Mouse (Mus musculus): ENCODE data around the gene Cdca3. TPM values are rescaled to one million over a fixed set of nuclear protein-coding genes. Genes with fewer than 3 reads are reported as not detected.
"Not testable (repeated sequence)": the region's sequence is repeated elsewhere in the genome, so short reads cannot be mapped to it uniquely, and the experiment has no call there.

Gene Cdca3
- polyA plus RNA-seq, 1 experiment from 2014 or later: 16.9 TPM

GRCm38 (mm10) chr6:124822049-124822448 lies 7.3 kb upstream of the Cdca3 start:
- no peak overlapping the region for H3K9ac ChIP-seq (replicated peaks; ENCODE audit: low read depth, low read length)
- H3K4me1 ChIP-seq (ENCODE audit: control insufficient read depth, insufficient read depth, low read length): no peaks in the 10 kb centered on the region
- no peak overlapping the region for H3K27ac ChIP-seq (ENCODE audit: low read depth, low read length)
- H3K4me2 ChIP-seq (ENCODE audit: low read depth, low read length): no peak overlapping the region
- H3K27me3 ChIP-seq (ENCODE audit: control insufficient read depth, insufficient read depth, low read length): no peaks in the 10 kb centered on the region
- over 99% methylated on average over 4 of the region's 4 CpGs for WGBS
- H3K36me3 ChIP-seq (ENCODE audit: control insufficient read depth, insufficient read depth, low read length): peaks cover 88% of the 10 kb centered on the region
- no peak overlapping the region for H3K4me3 ChIP-seq (ENCODE audit: low read depth, low read length)
- H3K9me3 ChIP-seq (ENCODE audit: control insufficient read depth, low read length): no peaks in the 10 kb centered on the region
- ATAC-seq (ENCODE audit: low read depth): no peak

- H3K4me1 ChIP-seq (ENCODE audit: control insufficient read depth, insufficient read depth, low read length): peaks cover 16% of the 10 kb centered on the region
- peak overlapping the region; percentile 51 for H3K9ac ChIP-seq (replicated peaks; ENCODE audit: low read depth, low read length)
- ATAC-seq (ENCODE audit: low read depth): no peak
- no peaks in the 10 kb centered on the region for H3K9me3 ChIP-seq (ENCODE audit: control insufficient read depth, low read length)
- H3K36me3 ChIP-seq (ENCODE audit: control insufficient read depth, insufficient read depth, low read length): peaks cover 29% of the 10 kb centered on the region
- WGBS: 22% methylated on average over 10 of the region's 10 CpGs
- H3K27me3 ChIP-seq (ENCODE audit: control insufficient read depth, insufficient read depth, low read length): no peaks in the 10 kb centered on the region
- H3K4me2 ChIP-seq (ENCODE audit: low read depth, low read length): peak overlapping the region; percentile 65
- peak overlapping the region; percentile 2; the same call in 1 of the 2 replicates for H3K27ac ChIP-seq (ENCODE audit: low read depth, low read length)
- H3K4me3 ChIP-seq (ENCODE audit: low read depth, low read length): peak overlapping the region; percentile 47
Measured at GRCm38 (mm10) chr6:124828101-124828592, 1.2 kb upstream of the Cdca3 start.

GRCm38 (mm10) chr6:124829799-124830700 lies 703 bp downstream of the Cdca3 start:
- peaks cover 16% of the 10 kb centered on the region for H3K4me1 ChIP-seq (ENCODE audit: control insufficient read depth, insufficient read depth, low read length)
- no peaks in the 10 kb centered on the region for H3K27me3 ChIP-seq (ENCODE audit: control insufficient read depth, insufficient read depth, low read length)
- peak; percentile 89 for ATAC-seq (ENCODE audit: low read depth)
- H3K4me3 ChIP-seq (ENCODE audit: low read depth, low read length): peak overlapping the region; percentile 47
- H3K4me2 ChIP-seq (ENCODE audit: low read depth, low read length): peak overlapping the region; percentile 53
- WGBS: under 1% methylated on average over 38 of the region's 38 CpGs
- peak overlapping the region; percentile 60 for H3K9ac ChIP-seq (replicated peaks; ENCODE audit: low read depth, low read length)
- H3K36me3 ChIP-seq (ENCODE audit: control insufficient read depth, insufficient read depth, low read length): peaks cover 10% of the 10 kb centered on the region
- no peaks in the 10 kb centered on the region for H3K9me3 ChIP-seq (ENCODE audit: control insufficient read depth, low read length)
- peak overlapping the region; percentile 78 for H3K27ac ChIP-seq (ENCODE audit: low read depth, low read length)

GRCm38 (mm10) chr6:124831199-124831598 lies 1.9 kb downstream of the Cdca3 start:
- not testable (repeated sequence) for H3K9ac ChIP-seq (replicated peaks; ENCODE audit: low read depth, low read length); ATAC-seq (ENCODE audit: low read depth); H3K4me3 ChIP-seq (ENCODE audit: low read depth, low read length); H3K36me3 ChIP-seq (ENCODE audit: control insufficient read depth, insufficient read depth, low read length); H3K27me3 ChIP-seq (ENCODE audit: control insufficient read depth, insufficient read depth, low read length); H3K27ac ChIP-seq (ENCODE audit: low read depth, low read length); H3K4me2 ChIP-seq (ENCODE audit: low read depth, low read length); H3K9me3 ChIP-seq (ENCODE audit: control insufficient read depth, low read length)
- 99% methylated on average over 4 of the region's 4 CpGs for WGBS
- H3K4me1 ChIP-seq (ENCODE audit: control insufficient read depth, insufficient read depth, low read length): peaks cover 16% of the 10 kb centered on the region

- Histone ChIP-seq H3K36me3 (ENCODE audit: control insufficient read depth, insufficient read depth, low read length) (no peaks in the 10 kb centered on the region; the same call in 1 of the 2 replicates), H3K9ac (replicated peaks; ENCODE audit: low read depth, low read length) (no peak overlapping the region), H3K4me3 (ENCODE audit: low read depth, low read length) (no peak overlapping the region), H3K4me2 (ENCODE audit: low read depth, low read length) (no peak overlapping the region), H3K9me3 (ENCODE audit: control insufficient read depth, low read length) (no peaks in the 10 kb centered on the region), H3K27me3 (ENCODE audit: control insufficient read depth, insufficient read depth, low read length) (no peaks in the 10 kb centered on the region), H3K27ac (ENCODE audit: low read depth, low read length) (no peak overlapping the region), H3K4me1 (ENCODE audit: control insufficient read depth, insufficient read depth, low read length) (peaks cover 16% of the 10 kb centered on the region)
- 91% methylated on average over 8 of the region's 8 CpGs for WGBS
- ATAC-seq (ENCODE audit: low read depth): no peak
Measured at GRCm38 (mm10) chr6:124831649-124832048, 2.3 kb downstream of the Cdca3 start.

GRCm38 (mm10) chr6:124834512-124835081 lies 5.2 kb downstream of the Cdca3 start:
- no peak for ATAC-seq (ENCODE audit: low read depth)
- H3K4me2 ChIP-seq (ENCODE audit: low read depth, low read length): no peak overlapping the region
- no peak overlapping the region for H3K27ac ChIP-seq (ENCODE audit: low read depth, low read length)
- WGBS: 84% methylated on average over 6 of the region's 6 CpGs
- 0 out of 2 replicates have a peak overlapping the region, but pooled peaks have one; percentile 21 for H3K9ac ChIP-seq (replicated peaks; ENCODE audit: low read depth, low read length)
- H3K27me3 ChIP-seq (ENCODE audit: control insufficient read depth, insufficient read depth, low read length): no peaks in the 10 kb centered on the region
- peaks cover 5% of the 10 kb centered on the region; the same call in 1 of the 2 replicates for H3K4me1 ChIP-seq (ENCODE audit: control insufficient read depth, insufficient read depth, low read length)
- H3K36me3 ChIP-seq (ENCODE audit: control insufficient read depth, insufficient read depth, low read length): no peaks in the 10 kb centered on the region
- no peak overlapping the region for H3K4me3 ChIP-seq (ENCODE audit: low read depth, low read length)
- no peaks in the 10 kb centered on the region for H3K9me3 ChIP-seq (ENCODE audit: control insufficient read depth, low read length)

- Histone ChIP-seq H3K27ac (ENCODE audit: low read depth, low read length) (no peak overlapping the region), H3K27me3 (ENCODE audit: control insufficient read depth, insufficient read depth, low read length) (no peaks in the 10 kb centered on the region), H3K9me3 (ENCODE audit: control insufficient read depth, low read length) (no peaks in the 10 kb centered on the region), H3K4me1 (ENCODE audit: control insufficient read depth, insufficient read depth, low read length) (peaks cover under 1% of the 10 kb centered on the region; the same call in 1 of the 2 replicates), H3K4me3 (ENCODE audit: low read depth, low read length) (no peak overlapping the region), H3K4me2 (ENCODE audit: low read depth, low read length) (no peak overlapping the region), H3K9ac (replicated peaks; ENCODE audit: low read depth, low read length) (no peak overlapping the region), H3K36me3 (ENCODE audit: control insufficient read depth, insufficient read depth, low read length) (no peaks in the 10 kb centered on the region)
- WGBS: 59% methylated on average over 10 of the region's 10 CpGs
- no peak for ATAC-seq (ENCODE audit: low read depth)
Measured at GRCm38 (mm10) chr6:124835531-124835930, 6.2 kb downstream of the Cdca3 start.

- H3K27me3 ChIP-seq (ENCODE audit: control insufficient read depth, insufficient read depth, low read length): no peaks in the 10 kb centered on the region
- H3K4me3 ChIP-seq (ENCODE audit: low read depth, low read length): no peak overlapping the region
- no peak overlapping the region for H3K4me2 ChIP-seq (ENCODE audit: low read depth, low read length)
- ATAC-seq (ENCODE audit: low read depth): no peak
- H3K4me1 ChIP-seq (ENCODE audit: control insufficient read depth, insufficient read depth, low read length): no peaks in the 10 kb centered on the region
- no peak overlapping the region for H3K27ac ChIP-seq (ENCODE audit: low read depth, low read length)
- no peaks in the 10 kb centered on the region; the same call in 1 of the 2 replicates for H3K36me3 ChIP-seq (ENCODE audit: control insufficient read depth, insufficient read depth, low read length)
- H3K9ac ChIP-seq (replicated peaks; ENCODE audit: low read depth, low read length): no peak overlapping the region
- no peaks in the 10 kb centered on the region for H3K9me3 ChIP-seq (ENCODE audit: control insufficient read depth, low read length)
- 85% methylated on average over 7 of the region's 7 CpGs for WGBS
Measured at GRCm38 (mm10) chr6:124836411-124836810, 7.1 kb downstream of the Cdca3 start.

GRCm38 (mm10) chr6:124839805-124840204 lies 10.5 kb downstream of the Cdca3 start:
- Histone ChIP-seq H3K4me1 (ENCODE audit: control insufficient read depth, insufficient read depth, low read length) (no peaks in the 10 kb centered on the region), H3K4me2 (ENCODE audit: low read depth, low read length) (no peak overlapping the region), H3K27me3 (ENCODE audit: control insufficient read depth, insufficient read depth, low read length) (no peaks in the 10 kb centered on the region), H3K4me3 (ENCODE audit: low read depth, low read length) (no peak overlapping the region), H3K9me3 (ENCODE audit: control insufficient read depth, low read length) (no peaks in the 10 kb centered on the region), H3K36me3 (ENCODE audit: control insufficient read depth, insufficient read depth, low read length) (no peaks in the 10 kb centered on the region; the same call in 1 of the 2 replicates), H3K9ac (replicated peaks; ENCODE audit: low read depth, low read length) (peak overlapping the region; percentile 8; the same call in 1 of the 2 replicates), H3K27ac (ENCODE audit: low read depth, low read length) (no peak overlapping the region)
- 13% methylated on average over 8 of the region's 8 CpGs for WGBS
- no peak for ATAC-seq (ENCODE audit: low read depth)

Measured in neural tube, embryonic 14.5 days (tissue).